Mouse (Mus musculus): ENCODE data around the gene Pelp1. TPM values are rescaled to one million over a fixed set of nuclear protein-coding genes. Genes with fewer than 3 reads are reported as not detected.
A peak's percentile ranks its signal among the peaks of the same experiment; 100 is the strongest.
"Not testable (repeated sequence)": the region's sequence is repeated elsewhere in the genome, so short reads cannot be mapped to it uniquely, and the experiment has no call there.

Pelp1 gene
- polyA plus RNA-seq, 1 experiment from 2014 or later = 29.8 TPM

DNA sequence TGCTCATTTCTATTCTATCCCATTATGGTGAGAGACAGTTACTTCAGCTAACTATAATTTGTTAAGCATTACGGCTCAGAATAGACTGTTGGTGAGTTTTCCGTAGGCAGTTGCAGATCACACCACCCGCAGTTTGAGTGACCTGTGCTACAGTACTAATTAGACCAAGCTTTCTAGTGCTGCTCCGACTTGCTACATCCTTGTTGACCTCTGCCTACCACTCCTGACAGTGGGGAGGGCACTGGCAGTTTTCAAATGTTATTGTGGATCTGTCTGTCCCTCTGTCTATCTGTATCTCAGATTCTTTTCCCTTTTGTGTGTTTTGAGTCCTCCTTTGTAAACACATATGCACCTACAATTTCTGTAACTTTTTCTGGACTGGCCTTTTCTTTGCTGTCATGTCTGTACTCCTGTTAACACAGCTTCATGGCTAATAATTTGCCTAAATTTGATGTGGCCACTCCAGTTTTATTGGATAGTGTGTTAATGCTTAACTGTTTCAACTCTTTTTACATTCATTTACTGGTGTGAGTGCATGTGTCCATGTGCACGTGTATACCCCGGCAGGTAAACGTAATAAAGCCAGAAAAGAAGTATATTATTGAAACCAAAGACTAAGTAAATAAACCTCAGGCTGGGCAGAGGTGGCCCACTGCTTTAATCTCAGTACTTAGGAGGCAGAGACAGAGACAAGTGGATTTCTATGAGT is 36.8 kb downstream of the Pelp1 start:
- no peak overlapping the region for H3K4me3 ChIP-seq (ENCODE audit: low read depth, low read length)
- no peaks in the 10 kb centered on the region for H3K27me3 ChIP-seq (replicated peaks; ENCODE audit: control insufficient read depth, insufficient read depth, low read length)
- no peaks in the 10 kb centered on the region for H3K36me3 ChIP-seq (ENCODE audit: control insufficient read depth, insufficient read depth, low read length)
- no peak for ATAC-seq (ENCODE audit: low read depth)
- 72% methylated on average over 7 of the region's 7 CpGs for WGBS
- H3K27ac ChIP-seq (replicated peaks; ENCODE audit: low read depth, low read length) = no peak overlapping the region
- no peaks in the 10 kb centered on the region for H3K9me3 ChIP-seq (ENCODE audit: control insufficient read depth, low read length)
- no peaks in the 10 kb centered on the region for H3K4me1 ChIP-seq (ENCODE audit: control insufficient read depth, insufficient read depth, low read length)
- H3K4me2 ChIP-seq (ENCODE audit: low read depth, low read length) = no peak overlapping the region
- no peak overlapping the region for H3K9ac ChIP-seq (ENCODE audit: low read depth, low read length)
- no peak for DNase-seq (ENCODE audit: low spot score)

DNA sequence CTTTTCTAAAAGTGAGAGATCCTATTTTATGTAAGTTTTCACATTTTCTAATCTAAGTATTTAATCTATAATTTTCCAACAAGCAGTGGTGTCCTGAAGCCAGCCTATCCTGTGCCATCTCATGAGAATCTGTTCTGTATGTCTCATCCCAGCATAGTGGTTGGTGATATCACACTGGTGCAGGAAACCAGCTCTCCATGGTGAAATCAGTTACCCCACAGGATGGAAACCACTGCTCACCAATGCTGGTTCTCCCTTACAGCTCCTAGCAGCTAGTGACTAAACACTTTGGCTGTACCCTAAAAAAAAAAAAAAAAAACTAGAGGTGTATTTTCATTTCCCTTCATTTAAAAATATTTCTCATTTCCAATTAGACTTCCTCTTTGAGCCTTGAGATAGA is 37.4 kb downstream of the Pelp1 start:
- no peaks in the 10 kb centered on the region for H3K9me3 ChIP-seq (ENCODE audit: control insufficient read depth, low read length)
- H3K27me3 ChIP-seq (replicated peaks; ENCODE audit: control insufficient read depth, insufficient read depth, low read length) = no peaks in the 10 kb centered on the region
- no peak overlapping the region for H3K27ac ChIP-seq (replicated peaks; ENCODE audit: low read depth, low read length)
- H3K4me1 ChIP-seq (ENCODE audit: control insufficient read depth, insufficient read depth, low read length) = no peaks in the 10 kb centered on the region
- no peak overlapping the region for H3K4me3 ChIP-seq (ENCODE audit: low read depth, low read length)
- H3K9ac ChIP-seq (ENCODE audit: low read depth, low read length) = no peak overlapping the region
- H3K36me3 ChIP-seq (ENCODE audit: control insufficient read depth, insufficient read depth, low read length) = no peaks in the 10 kb centered on the region
- ATAC-seq (ENCODE audit: low read depth) (no peak), DNase-seq (ENCODE audit: low spot score) (no peak)
- H3K4me2 ChIP-seq (ENCODE audit: low read depth, low read length) = no peak overlapping the region

DNA sequence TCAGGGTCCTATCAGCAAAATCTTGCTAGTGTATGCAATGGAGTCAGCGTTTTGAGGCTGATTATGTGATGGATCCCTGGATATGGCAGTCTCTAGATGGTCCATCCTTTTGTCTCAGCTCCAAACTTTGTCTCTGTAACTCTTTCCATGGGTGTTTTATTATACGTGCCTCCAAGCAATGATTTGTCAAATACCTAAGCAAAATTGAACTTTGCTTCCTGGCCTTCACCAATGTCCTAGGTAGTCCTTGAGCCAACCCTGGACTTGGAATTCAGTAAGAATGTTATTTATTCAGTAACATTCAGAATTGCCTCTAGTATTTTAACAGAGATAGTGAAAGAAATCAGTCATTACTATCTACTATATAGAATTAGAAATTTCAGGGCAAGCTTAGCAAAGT is 41.2 kb downstream of the Pelp1 start:
- DNase-seq (ENCODE audit: low spot score); H3K9ac ChIP-seq (ENCODE audit: low read depth, low read length); ATAC-seq (ENCODE audit: low read depth); H3K4me3 ChIP-seq (ENCODE audit: low read depth, low read length); H3K27me3 ChIP-seq (replicated peaks; ENCODE audit: control insufficient read depth, insufficient read depth, low read length); H3K4me1 ChIP-seq (ENCODE audit: control insufficient read depth, insufficient read depth, low read length); H3K4me2 ChIP-seq (ENCODE audit: low read depth, low read length); H3K36me3 ChIP-seq (ENCODE audit: control insufficient read depth, insufficient read depth, low read length); H3K27ac ChIP-seq (replicated peaks; ENCODE audit: low read depth, low read length); H3K9me3 ChIP-seq (ENCODE audit: control insufficient read depth, low read length): not testable (repeated sequence)
- 83% methylated on average over 2 of the region's 2 CpGs for WGBS

DNA sequence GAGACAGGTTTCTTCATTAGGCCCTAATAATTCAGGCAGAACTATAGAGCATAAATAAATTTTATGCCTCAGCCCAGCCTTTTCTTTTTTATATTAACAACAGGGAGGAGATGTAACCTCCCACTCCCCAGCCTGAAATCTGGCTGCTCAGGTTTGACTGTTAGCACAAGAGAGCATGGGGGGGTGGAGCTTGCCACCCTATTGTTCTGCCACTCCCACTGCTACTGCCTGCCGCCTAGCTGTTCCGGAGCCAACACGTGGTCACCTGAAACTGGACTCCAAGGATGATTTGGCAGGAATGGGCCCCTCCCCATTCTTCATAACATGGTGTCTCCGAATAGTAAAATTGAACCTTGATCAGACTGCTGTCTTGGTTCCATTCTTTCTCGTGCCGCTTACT is 42.1 kb downstream of the Pelp1 start:
- not testable (repeated sequence) for H3K27ac ChIP-seq (replicated peaks; ENCODE audit: low read depth, low read length); H3K4me3 ChIP-seq (ENCODE audit: low read depth, low read length); H3K9ac ChIP-seq (ENCODE audit: low read depth, low read length); H3K27me3 ChIP-seq (replicated peaks; ENCODE audit: control insufficient read depth, insufficient read depth, low read length); H3K9me3 ChIP-seq (ENCODE audit: control insufficient read depth, low read length); ATAC-seq (ENCODE audit: low read depth); H3K36me3 ChIP-seq (ENCODE audit: control insufficient read depth, insufficient read depth, low read length); H3K4me1 ChIP-seq (ENCODE audit: control insufficient read depth, insufficient read depth, low read length); H3K4me2 ChIP-seq (ENCODE audit: low read depth, low read length); DNase-seq (ENCODE audit: low spot score)
- WGBS = 80% methylated on average over 6 of the region's 6 CpGs

DNA sequence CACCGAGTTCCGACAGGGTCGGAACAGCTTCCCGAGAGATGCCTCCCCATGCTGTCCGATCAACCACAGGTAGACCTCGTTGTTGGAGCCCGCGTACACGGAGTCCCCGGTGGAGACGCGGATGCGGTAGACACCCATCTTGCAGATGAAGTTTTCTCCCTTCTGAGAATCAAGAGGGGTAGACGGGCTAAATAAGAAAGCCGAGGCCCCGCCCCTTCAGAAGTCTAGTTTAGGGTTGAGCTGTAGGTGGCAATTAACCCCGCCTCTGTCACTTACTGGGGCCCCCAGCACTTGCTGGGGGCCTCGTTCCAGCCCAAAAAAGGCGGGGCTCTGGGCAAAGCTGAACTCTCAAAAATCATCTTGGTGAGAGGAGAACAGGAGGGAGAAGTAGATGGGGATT is 58.0 kb downstream of the Pelp1 start, which contains the start of gene Alox15:
Gene Alox15, minus strand, starts transcription at position 164 of the 400 bp plus-strand sequence.
- peaks cover 46% of the 10 kb centered on the region for H3K27me3 ChIP-seq (replicated peaks; ENCODE audit: control insufficient read depth, insufficient read depth, low read length)
- under 1% methylated on average over 19 of the region's 19 CpGs for WGBS
- H3K9me3 ChIP-seq (ENCODE audit: control insufficient read depth, low read length) = no peaks in the 10 kb centered on the region
- no peaks in the 10 kb centered on the region for H3K4me1 ChIP-seq (ENCODE audit: control insufficient read depth, insufficient read depth, low read length)
- DNase-seq (ENCODE audit: low spot score) = no peak
- no peaks in the 10 kb centered on the region for H3K36me3 ChIP-seq (ENCODE audit: control insufficient read depth, insufficient read depth, low read length)
- no peak for ATAC-seq (ENCODE audit: low read depth)
- no peak within 1 kb of the TSS for H3K27ac ChIP-seq (replicated peaks; ENCODE audit: low read depth, low read length)
- H3K9ac ChIP-seq (ENCODE audit: low read depth, low read length) = peak within 1 kb of the TSS; percentile 9; the same call in 1 of the 2 replicates
- peak within 1 kb of the TSS; percentile 34 for H3K4me3 ChIP-seq (ENCODE audit: low read depth, low read length)
- H3K4me2 ChIP-seq (ENCODE audit: low read depth, low read length) = peak within 1 kb of the TSS; percentile 61

DNA sequence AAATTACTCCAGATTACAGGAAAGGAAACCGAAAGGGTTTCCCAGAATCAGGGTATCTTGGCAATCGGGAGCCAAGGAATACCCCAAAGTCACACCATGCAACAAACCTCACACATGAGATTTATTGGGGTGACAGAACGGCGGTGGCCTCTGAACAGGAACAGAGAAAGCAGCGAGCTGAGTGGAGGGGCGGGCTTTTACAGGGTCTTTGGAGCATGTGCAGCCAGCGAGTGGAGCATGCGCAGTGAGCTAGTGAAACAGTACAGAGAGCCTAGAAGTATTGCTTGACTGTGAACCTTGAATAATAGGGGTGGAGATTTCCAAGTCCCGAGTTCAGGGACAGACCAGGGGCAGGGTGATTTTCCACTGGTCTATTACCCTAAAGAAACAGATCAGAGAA is 61.2 kb downstream of the Pelp1 start:
- DNase-seq (ENCODE audit: low spot score) (no peak), ATAC-seq (ENCODE audit: low read depth) (no peak)
- Histone ChIP-seq H3K9me3 (ENCODE audit: control insufficient read depth, low read length) (no peaks in the 10 kb centered on the region), H3K4me3 (ENCODE audit: low read depth, low read length) (no peak overlapping the region), H3K4me2 (ENCODE audit: low read depth, low read length) (no peak overlapping the region), H3K27ac (replicated peaks; ENCODE audit: low read depth, low read length) (no peak overlapping the region), H3K4me1 (ENCODE audit: control insufficient read depth, insufficient read depth, low read length) (no peaks in the 10 kb centered on the region), H3K36me3 (ENCODE audit: control insufficient read depth, insufficient read depth, low read length) (no peaks in the 10 kb centered on the region), H3K27me3 (replicated peaks; ENCODE audit: control insufficient read depth, insufficient read depth, low read length) (peaks cover 41% of the 10 kb centered on the region), H3K9ac (ENCODE audit: low read depth, low read length) (no peak overlapping the region)
- WGBS = 91% methylated on average over 9 of the region's 9 CpGs

DNA sequence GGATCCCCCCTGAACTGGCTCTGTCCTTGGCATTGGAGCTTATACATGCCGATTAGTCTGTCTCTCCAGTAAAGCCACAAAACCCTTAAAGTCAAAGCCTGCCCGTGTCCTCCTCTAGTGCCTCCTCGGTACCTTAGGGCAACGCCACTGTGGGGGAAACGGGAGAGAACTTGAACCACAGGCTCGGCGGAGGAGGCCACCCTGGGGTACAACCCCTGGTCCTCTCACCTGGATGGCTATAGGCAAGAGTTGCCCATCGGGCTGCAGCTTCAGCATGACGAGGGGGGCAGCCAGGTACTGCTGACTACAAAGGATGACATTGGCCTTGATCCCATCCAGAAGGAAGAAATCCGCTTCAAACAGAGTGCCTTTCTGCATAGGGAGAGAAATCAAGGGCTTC is 62.0 kb downstream of the Pelp1 start:
- Histone ChIP-seq H3K4me2 (ENCODE audit: low read depth, low read length) (no peak overlapping the region), H3K4me1 (ENCODE audit: control insufficient read depth, insufficient read depth, low read length) (no peaks in the 10 kb centered on the region), H3K27me3 (replicated peaks; ENCODE audit: control insufficient read depth, insufficient read depth, low read length) (peaks cover 33% of the 10 kb centered on the region), H3K9ac (ENCODE audit: low read depth, low read length) (no peak overlapping the region), H3K4me3 (ENCODE audit: low read depth, low read length) (no peak overlapping the region), H3K9me3 (ENCODE audit: control insufficient read depth, low read length) (no peaks in the 10 kb centered on the region), H3K36me3 (ENCODE audit: control insufficient read depth, insufficient read depth, low read length) (no peaks in the 10 kb centered on the region), H3K27ac (replicated peaks; ENCODE audit: low read depth, low read length) (no peak overlapping the region)
- ATAC-seq (ENCODE audit: low read depth) (no peak), DNase-seq (ENCODE audit: low spot score) (no peak)
- 82% methylated on average over 10 of the region's 10 CpGs for WGBS

DNA sequence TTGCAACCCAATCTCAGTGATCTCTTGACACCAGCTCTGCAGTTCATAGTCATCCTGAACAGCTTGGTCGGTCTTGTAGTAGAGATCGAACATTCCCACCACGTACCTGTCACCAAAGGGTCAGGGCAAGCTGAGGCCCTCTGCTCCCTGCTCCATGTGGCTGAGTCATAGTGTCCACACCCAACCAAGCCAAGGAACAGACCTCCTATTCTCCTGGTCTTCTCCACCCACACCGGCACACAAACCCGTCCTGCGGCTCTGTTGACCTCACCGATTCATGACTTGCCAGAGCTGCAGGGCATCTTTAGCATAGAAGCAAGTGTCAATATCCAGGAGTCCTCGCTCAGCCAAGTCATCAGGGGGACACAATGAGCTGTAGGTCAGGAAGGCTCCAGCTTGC is 64.3 kb downstream of the Pelp1 start:
- WGBS = 87% methylated on average over 8 of the region's 8 CpGs
- Histone ChIP-seq H3K9ac (ENCODE audit: low read depth, low read length) (no peak overlapping the region), H3K27me3 (replicated peaks; ENCODE audit: control insufficient read depth, insufficient read depth, low read length) (peaks cover 11% of the 10 kb centered on the region), H3K27ac (replicated peaks; ENCODE audit: low read depth, low read length) (no peak overlapping the region), H3K9me3 (ENCODE audit: control insufficient read depth, low read length) (no peaks in the 10 kb centered on the region), H3K36me3 (ENCODE audit: control insufficient read depth, insufficient read depth, low read length) (no peaks in the 10 kb centered on the region), H3K4me3 (ENCODE audit: low read depth, low read length) (no peak overlapping the region), H3K4me2 (ENCODE audit: low read depth, low read length) (no peak overlapping the region), H3K4me1 (ENCODE audit: control insufficient read depth, insufficient read depth, low read length) (no peaks in the 10 kb centered on the region)
- no peak for ATAC-seq (ENCODE audit: low read depth)
- DNase-seq (ENCODE audit: low spot score) = no peak

DNA sequence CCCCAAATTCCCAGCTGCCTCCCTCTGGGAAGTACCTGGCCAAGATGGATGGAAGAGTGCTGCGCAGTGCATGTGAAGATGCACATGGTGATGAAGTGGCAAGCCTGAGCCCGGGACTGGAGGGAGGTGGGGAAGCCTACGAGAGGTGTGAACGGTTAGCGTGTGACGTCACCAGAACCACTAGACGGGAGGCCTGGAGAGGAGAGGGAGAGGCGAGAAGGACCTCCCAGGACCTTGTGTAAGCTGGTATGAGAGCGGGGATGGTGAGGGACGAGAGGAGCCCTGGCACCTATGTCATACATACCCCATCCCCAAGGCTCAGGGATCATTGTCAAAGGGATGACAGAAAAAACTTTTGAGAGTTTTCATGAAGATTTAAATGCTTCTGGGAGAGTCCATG is 64.8 kb downstream of the Pelp1 start:
- H3K36me3 ChIP-seq (ENCODE audit: control insufficient read depth, insufficient read depth, low read length) = no peaks in the 10 kb centered on the region
- H3K4me3 ChIP-seq (ENCODE audit: low read depth, low read length) = no peak overlapping the region
- 82% methylated on average over 10 of the region's 10 CpGs for WGBS
- ATAC-seq (ENCODE audit: low read depth) = no peak
- DNase-seq (ENCODE audit: low spot score) = no peak
- H3K27me3 ChIP-seq (replicated peaks; ENCODE audit: control insufficient read depth, insufficient read depth, low read length) = peaks cover 7% of the 10 kb centered on the region; the same call in 1 of the 2 replicates
- no peaks in the 10 kb centered on the region for H3K9me3 ChIP-seq (ENCODE audit: control insufficient read depth, low read length)
- H3K4me2 ChIP-seq (ENCODE audit: low read depth, low read length) = no peak overlapping the region
- no peaks in the 10 kb centered on the region for H3K4me1 ChIP-seq (ENCODE audit: control insufficient read depth, insufficient read depth, low read length)
- no peak overlapping the region for H3K9ac ChIP-seq (ENCODE audit: low read depth, low read length)
- H3K27ac ChIP-seq (replicated peaks; ENCODE audit: low read depth, low read length) = no peak overlapping the region
